Mouse (Mus musculus) MEL (cell line): ENCODE results near the gene Ptma. TPM values are rescaled to one million over a fixed set of nuclear protein-coding genes. Genes with fewer than 3 reads are reported as not detected.

ENCODE experiments used
- DNase-seq: peaks from one replicate; pipeline ENCODE4 v3.0.0; 2011; ENCODE audit warnings: low read depth, low spot score
- H3K27ac ChIP-seq: 2 replicates; pipeline ENCODE4 v1.5.1; 2012; ENCODE audit warnings: low read depth, mild to moderate bottlenecking, control low read depth, low read length, moderate library complexity; ENCODE audit not compliant: control insufficient read depth
- H3K27me3 ChIP-seq, 2 experiments: fragments of 150-350 bp in 1 of 2; sonication (generic) in 1 of 2; 2 replicates each; pipeline ENCODE4 v1.6.1; 2012; ENCODE audit warnings: low read length in 2 of 2, mild to moderate bottlenecking in 2 of 2, improper control_type of control experiment in 1 of 2, moderate library complexity in 1 of 2; ENCODE audit not compliant: insufficient read depth in 2 of 2, control insufficient read depth in 1 of 2
- H3K36me3 ChIP-seq, 2 experiments: 2 replicates each; pipeline ENCODE4 v1.6.1; 2012 to 2014; ENCODE audit warnings: low read length in 2 of 2, improper control_type of control experiment in 1 of 2, inconsistent platforms in 1 of 2, mild to moderate bottlenecking in 1 of 2; ENCODE audit not compliant: insufficient read depth in 2 of 2, control insufficient read depth in 1 of 2
- H3K4me1 ChIP-seq, 2 experiments: fragments of 150-350 bp in 1 of 2; sonication (generic) in 1 of 2; 2 replicates each; pipeline ENCODE4 v1.6.1; 2012; ENCODE audit warnings: low read length in 2 of 2, improper control_type of control experiment in 1 of 2, mild to moderate bottlenecking in 1 of 2; ENCODE audit not compliant: insufficient read depth in 2 of 2, control insufficient read depth in 1 of 2
- H3K4me3 ChIP-seq, 2 experiments: fragments of 150-350 bp in 1 of 2; sonication (generic) in 1 of 2; 2 replicates each; pipeline ENCODE4 v1.5.1; 2012; ENCODE audit warnings: low read depth in 2 of 2, low read length in 2 of 2, mild to moderate bottlenecking in 2 of 2, moderate library complexity in 2 of 2, control low read depth in 1 of 2, improper control_type of control experiment in 1 of 2; ENCODE audit not compliant: control insufficient read depth in 1 of 2, insufficient read depth in 1 of 2
- H3K79me2 ChIP-seq: 2 replicates; pipeline ENCODE4 v1.6.1; 2012; ENCODE audit warnings: mild to moderate bottlenecking, low read length, moderate library complexity; ENCODE audit not compliant: control insufficient read depth, poor library complexity, insufficient read depth
- H3K9ac ChIP-seq: 2 replicates; pipeline ENCODE4 v1.6.1; 2012; ENCODE audit warnings: low read depth, mild to moderate bottlenecking, control low read depth, low read length, moderate library complexity; ENCODE audit not compliant: control insufficient read depth, poor library complexity, severe bottlenecking
- H3K9me3 ChIP-seq: fragments of 150-350 bp; sonication (generic); replicated peaks from 2 replicates; pipeline ENCODE4 v1.6.1; 2012; ENCODE audit warnings: mild to moderate bottlenecking, low read length, improper control_type of control experiment, moderate library complexity; ENCODE audit not compliant: insufficient read depth
- BHLHE40 ChIP-seq: IDR thresholded peaks from 2 replicates; pipeline ENCODE4 v1.6.1; 2012; ENCODE audit warnings: low read depth, mild to moderate bottlenecking, inconsistent platforms, low read length, improper control_type of control experiment, borderline replicate concordance
- CHD1 ChIP-seq: IDR thresholded peaks from 2 replicates; pipeline ENCODE4 v1.6.1; 2012; ENCODE audit warnings: low read depth, mild to moderate bottlenecking, inconsistent platforms, low read length, improper control_type of control experiment
- CHD2 ChIP-seq: IDR thresholded peaks from 2 replicates; pipeline ENCODE4 v1.6.1; 2011; ENCODE audit warnings: low read length, improper control_type of control experiment
- E2F4 ChIP-seq: IDR thresholded peaks from 2 replicates; pipeline ENCODE4 v1.6.1; 2011; ENCODE audit warnings: low read depth, low read length, improper control_type of control experiment, borderline replicate concordance
- ETS1 ChIP-seq: IDR thresholded peaks from 2 replicates; pipeline ENCODE4 v1.6.1; 2012; ENCODE audit warnings: low read depth, mild to moderate bottlenecking, inconsistent platforms, low read length, improper control_type of control experiment, moderate library complexity
- GABPA ChIP-seq: IDR thresholded peaks from 2 replicates; pipeline ENCODE4 v1.6.1; 2012; ENCODE audit warnings: low read depth, mild to moderate bottlenecking, inconsistent platforms, low read length, improper control_type of control experiment, moderate library complexity
- GATA1 ChIP-seq: IDR thresholded peaks from 2 replicates; pipeline ENCODE4 v1.6.1; 2011; ENCODE audit warnings: low read depth, low read length, improper control_type of control experiment
- HCFC1 ChIP-seq: IDR thresholded peaks from 2 replicates; pipeline ENCODE4 v1.6.1; 2012; ENCODE audit warnings: low read depth, mild to moderate bottlenecking, inconsistent platforms, low read length, improper control_type of control experiment, moderate library complexity
- MAX ChIP-seq: IDR thresholded peaks from 2 replicates; pipeline ENCODE4 v1.6.1; 2011; ENCODE audit warnings: low read length, improper control_type of control experiment
- MAZ ChIP-seq: IDR thresholded peaks from 2 replicates; pipeline ENCODE4 v1.6.1; 2012; ENCODE audit warnings: low read depth, mild to moderate bottlenecking, inconsistent platforms, low read length, improper control_type of control experiment
- MXI1 ChIP-seq: IDR thresholded peaks from 2 replicates; pipeline ENCODE4 v1.6.1; 2011; ENCODE audit warnings: mild to moderate bottlenecking, low read depth, low read length, improper control_type of control experiment
- POLR2AphosphoS2 ChIP-seq: IDR thresholded peaks from 2 replicates; pipeline ENCODE4 v1.6.1; 2011; ENCODE audit warnings: low read length, improper control_type of control experiment
- POLR2AphosphoS5 ChIP-seq: IDR thresholded peaks from 2 replicates; pipeline ENCODE4 v1.6.1; 2012; ENCODE audit warnings: low read depth, borderline replicate concordance, mild to moderate bottlenecking, inconsistent platforms, low read length, moderate library complexity, mixed read lengths
- RAD21 ChIP-seq: IDR thresholded peaks from 2 replicates; pipeline ENCODE4 v1.6.1; 2011; ENCODE audit warnings: mild to moderate bottlenecking, low read depth, low read length, improper control_type of control experiment
- SIN3A ChIP-seq: IDR thresholded peaks from 2 replicates; pipeline ENCODE4 v1.6.1; 2012; ENCODE audit warnings: low read length, improper control_type of control experiment, inconsistent platforms
- SMC3 ChIP-seq: IDR thresholded peaks from 2 replicates; pipeline ENCODE4 v1.6.1; 2011; ENCODE audit warnings: low read depth, low read length, improper control_type of control experiment
- TAL1 ChIP-seq: IDR thresholded peaks from 2 replicates; pipeline ENCODE4 v1.6.1; 2012; ENCODE audit warnings: mild to moderate bottlenecking, inconsistent platforms, low read length, moderate library complexity, mixed read lengths
- TBP ChIP-seq: IDR thresholded peaks from 2 replicates; pipeline ENCODE4 v1.8.0; 2011; ENCODE audit warnings: low read depth, low read length, improper control_type of control experiment
- USF2 ChIP-seq, 2 experiments: IDR thresholded peaks; 2 replicates each; pipeline ENCODE4 v1.6.1; 2011 to 2012; ENCODE audit warnings: improper control_type of control experiment in 2 of 2, low read length in 2 of 2, borderline replicate concordance in 1 of 2, inconsistent platforms in 1 of 2, low read depth in 1 of 2, mild to moderate bottlenecking in 1 of 2; ENCODE audit not compliant: insufficient read depth in 1 of 2
- ZNF384 ChIP-seq: IDR thresholded peaks from 2 replicates; pipeline ENCODE4 v1.6.1; 2012; ENCODE audit warnings: low read depth, mild to moderate bottlenecking, inconsistent platforms, low read length, improper control_type of control experiment
- polyA plus RNA-seq, 2 experiments: library from polyadenylated mRNA; stranded (reverse) in 1 of 2; unstranded in 1 of 2; fragments of >175 nt in 1 of 2; fragments of >200 nt in 1 of 2; gene quantifications; 2 replicates each; pipeline versions ENCODE4 v1.2.1 to v1.2.4; 2012; ENCODE audit warnings: low replicate concordance in 2 of 2, low read depth in 1 of 2; ENCODE audit not compliant: insufficient read length in 2 of 2, insufficient read depth in 1 of 2, missing spikeins in 1 of 2
- total RNA-seq: library from RNA; depleted of rRNA; stranded (reverse); fragments of 300-350 nt; gene quantifications from 2 replicates; pipeline ENCODE4 v1.2.3, GENCODE M21; 2012

Gene Ptma
- total and polyA plus RNA-seq, 3 experiments: 2,419 to 4,891 (median 3,309) TPM

DNA sequence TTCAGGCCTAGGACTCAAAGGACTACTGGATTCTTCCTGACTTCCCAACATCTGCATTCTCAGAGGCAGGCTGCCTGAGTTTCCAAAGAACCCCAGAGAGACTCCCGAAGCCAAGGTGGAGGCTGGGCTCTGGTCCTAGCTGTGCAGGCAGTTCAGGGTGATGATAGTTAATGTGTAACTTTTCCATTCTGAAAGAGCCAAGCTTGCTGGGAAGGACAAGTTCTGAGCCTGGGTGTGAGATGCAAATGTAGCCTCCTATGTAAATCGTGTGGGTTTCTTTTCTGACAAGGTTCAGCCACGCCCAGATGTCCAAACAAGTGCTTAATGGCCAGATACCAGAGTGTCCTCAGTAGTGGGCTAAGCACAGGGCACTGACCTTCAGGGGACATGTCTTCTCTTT is 28.5 kb upstream of the Ptma start:
- no peak overlapping the region for H3K9ac ChIP-seq
- no peak for DNase-seq
- H3K27ac ChIP-seq: no peak overlapping the region
- H3K36me3 ChIP-seq: peaks cover 0 to 3% of the 10 kb centered on the region in 2 experiments; a peak in 2 of 4 replicates
- H3K4me1 ChIP-seq: peaks cover 2 to 18% of the 10 kb centered on the region in 2 experiments; a peak in 3 of 4 replicates
- no peaks in the 10 kb centered on the region for H3K27me3 ChIP-seq
- H3K79me2 ChIP-seq: peaks cover 4% of the 10 kb centered on the region; the same call in 1 of the 2 replicates
- H3K4me3 ChIP-seq: no peak overlapping the region
- no peak for TF ChIP-seq GABPA
- TF ChIP-seq BHLHE40: no peak
- TF ChIP-seq ZNF384: no peak
- TF ChIP-seq RAD21: no peak
- H3K9me3 ChIP-seq: no peaks in the 10 kb centered on the region

- Histone ChIP-seq H3K79me2 (peaks cover 4% of the 10 kb centered on the region; the same call in 1 of the 2 replicates), H3K4me1 (peaks cover 2 to 19% of the 10 kb centered on the region in 2 experiments; a peak in 3 of 4 replicates), H3K36me3 (peaks cover 0 to 4% of the 10 kb centered on the region in 2 experiments; a peak in 2 of 4 replicates), H3K27ac (no peak overlapping the region), H3K9ac (no peak overlapping the region), H3K4me3 (no peak overlapping the region), H3K9me3 (no peaks in the 10 kb centered on the region), H3K27me3 (no peaks in the 10 kb centered on the region)
- no peak for DNase-seq
- TF ChIP-seq MAZ: no peak
- TF ChIP-seq POLR2AphosphoS2: no peak
- TF ChIP-seq CHD2: no peak
- TF ChIP-seq MXI1: no peak
- no peak for TF ChIP-seq SMC3
- no peak for TF ChIP-seq POLR2AphosphoS5
- no peak for TF ChIP-seq GABPA
- no peak for TF ChIP-seq CHD1
- no peak for TF ChIP-seq USF2 (IDR thresholded peaks at IDR 0.05; ENCODE audit: borderline replicate concordance in 1 of 2, insufficient read depth in 1 of 2, low read depth in 1 of 2, low read length in 2 of 2)
- no peak for TF ChIP-seq GATA1
- no peak for TF ChIP-seq MAX
- TF ChIP-seq ETS1: no peak
- no peak for TF ChIP-seq SIN3A
- no peak for TF ChIP-seq TAL1
- TF ChIP-seq TBP: no peak
- TF ChIP-seq E2F4: no peak
- no peak for TF ChIP-seq HCFC1
These were observed 27.9 kb upstream of the Ptma start for GRCm38 (mm10) chr1:86498611-86499010.
